In the genomic region with DNA sequence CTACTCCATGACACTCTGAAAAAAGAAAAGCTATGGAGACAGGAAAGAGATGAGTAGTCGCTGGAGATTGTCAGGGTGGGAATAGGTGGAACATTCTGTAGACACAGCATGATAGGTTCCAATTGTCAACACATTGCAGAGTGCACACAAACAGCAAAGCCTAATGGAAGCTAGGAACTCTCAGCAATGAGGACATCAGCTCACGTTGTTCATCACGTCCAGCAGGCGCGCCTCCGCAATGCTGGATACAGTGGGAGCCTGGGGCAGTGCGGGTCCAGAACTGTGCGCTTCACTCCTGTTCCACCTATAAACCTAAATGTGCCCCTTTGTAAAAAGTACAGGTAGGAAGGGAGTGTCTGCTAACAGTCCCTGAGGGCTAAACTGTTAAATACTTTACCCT, we compare ENCODE assay signal across 24 mouse cellular contexts. TPM values are rescaled to one million over a fixed set of nuclear protein-coding genes. Genes with fewer than 3 reads are reported as not detected.
"Had no signal": no experiment of that assay in that cellular context is flagged by ENCODE, and none has a peak within 500 bp of the region (broad histone marks: within the 10 kb centered on the region; RNA-seq: fewer than 3 reads in every experiment).

No protein-coding gene starts in this region.

- DNase-seq: retina, postnatal 1 day; right cerebral cortex, adult 18-20 months; right cerebral cortex, postnatal 14 days; right cerebral cortex, postnatal 25 days; right cerebral cortex, postnatal 4 days; spleen, adult 18-20 months; thymus, adult 18-20 months; thymus, adult 2 months; thymus, postnatal 14 days; thymus, postnatal 25 days; thymus, postnatal 36 days; thymus, postnatal 4 days had no signal

- H3K27me3 ChIP-seq: neural tube, embryonic 13.5 days; neural tube, embryonic 15.5 days; stomach, embryonic 15.5 days had no signal

- H3K4me3 ChIP-seq: neural tube, embryonic 13.5 days; neural tube, embryonic 15.5 days; stomach, embryonic 15.5 days had no signal

- H3K4me2 ChIP-seq: neural tube, embryonic 13.5 days; neural tube, embryonic 15.5 days; stomach, embryonic 15.5 days had no signal

RNA-seq across cellular contexts. Expression of a gene that starts 21.1 kb away (rescaled TPM):
- total RNA-seq: neutrophil, adult 5-6 weeks had no signal

RNA-seq across cellular contexts. Expression of a gene that starts 38.6 kb away (rescaled TPM):
- total RNA-seq: neutrophil, adult 5-6 weeks had no signal
- polyA plus RNA-seq: neural tube, embryonic 14.5 days; small intestine, adult 2 months; spleen, adult 2 months; stomach, embryonic 14.5 days; testis, adult 2 months; urinary bladder, adult 2 months had no signal

RNA-seq across cellular contexts. Expression of a gene that starts 52.6 kb away (rescaled TPM):
- total RNA-seq: neutrophil, adult 5-6 weeks had no signal
- polyA plus RNA-seq: neural tube, embryonic 14.5 days; spleen, adult 2 months; stomach, embryonic 14.5 days; urinary bladder, adult 2 months had no signal

RNA-seq across cellular contexts. Expression of a gene that starts 59.9 kb away (rescaled TPM):
- total RNA-seq: neutrophil, adult 5-6 weeks had no signal
- polyA plus RNA-seq: small intestine, adult 2 months; spleen, adult 2 months; stomach, embryonic 15.5 days; stomach, embryonic 16.5 days; stomach, postnatal 0 days; urinary bladder, adult 2 months had no signal
